Mouse (Mus musculus) forebrain, embryonic 10.5 days (tissue): ENCODE data around the gene Alyref. TPM values are rescaled to one million over a fixed set of nuclear protein-coding genes. Genes with fewer than 3 reads are reported as not detected.

Experiments used
- DNase-seq: peaks from one replicate; pipeline ENCODE4 v3.0.0-alpha.2; 2017; ENCODE audit warnings: low spot score; ENCODE audit errors: extremely low spot score
- H3K27ac ChIP-seq: fragments of 300-500 bp; sonication (generic); 2 replicates; pipeline ENCODE4 v1.5.1; 2016; ENCODE audit warnings: mild to moderate bottlenecking
- H3K27me3 ChIP-seq: fragments of 300-500 bp; sonication (generic); 2 replicates; pipeline ENCODE4 v1.6.1; 2016; ENCODE audit warnings: mild to moderate bottlenecking; ENCODE audit not compliant: poor library complexity, severe bottlenecking
- H3K36me3 ChIP-seq: fragments of 300-500 bp; sonication (generic); replicated peaks from 2 replicates; pipeline ENCODE4 v1.6.1; 2016; ENCODE audit warnings: mild to moderate bottlenecking, moderate library complexity
- H3K4me1 ChIP-seq: fragments of 300-500 bp; sonication (generic); 2 replicates; pipeline ENCODE4 v1.6.1; 2016
- H3K4me3 ChIP-seq: fragments of 300-500 bp; sonication (generic); 2 replicates; pipeline ENCODE4 v1.5.1; 2016; ENCODE audit warnings: mild to moderate bottlenecking, moderate library complexity
- H3K9me3 ChIP-seq: fragments of 300-500 bp; sonication (generic); 2 replicates; pipeline ENCODE4 v1.6.1; 2016; ENCODE audit warnings: mild to moderate bottlenecking, moderate library complexity
- WGBS: fragments of 180-500 bp; shearing (Covaris S2); methylation state at CpG from one replicate; pipeline ENCODE4 v1.1.7; 2016; 5-methylcytosine and 5-hydroxymethylcytosine counted together
- polyA plus RNA-seq: library from polyadenylated mRNA; unstranded; fragments of >200 nt; fragmentation: Nextera tagmentation; extraction: Ambion mirVana; gene quantifications from 2 replicates; pipeline ENCODE4 v1.2.1, GENCODE M21; 2016

The Alyref gene
- 618 and 646 TPM in 2 replicates for polyA plus RNA-seq

GRCm38 (mm10) chr11:120598283-120598989, at the start of gene Alyref, which contains the start of gene Anapc11:
Gene Alyref (minus strand): TSS chr11:120598365.
Gene Anapc11 (plus strand): TSS chr11:120598421.
- Histone ChIP-seq H3K27me3 (no peaks in the 10 kb centered on the region), H3K36me3 (peaks cover 80% of the 10 kb centered on the region), H3K9me3 (no peaks in the 10 kb centered on the region), H3K4me3 (peak within 1 kb of the TSS; percentile 100), H3K4me1 (peaks cover 44% of the 10 kb centered on the region), H3K27ac (peak within 1 kb of the TSS; percentile 99)
- WGBS, result under 1% methylated on average over 88 of the region's 88 CpGs
- DNase-seq, result peak; percentile 93

DNA sequence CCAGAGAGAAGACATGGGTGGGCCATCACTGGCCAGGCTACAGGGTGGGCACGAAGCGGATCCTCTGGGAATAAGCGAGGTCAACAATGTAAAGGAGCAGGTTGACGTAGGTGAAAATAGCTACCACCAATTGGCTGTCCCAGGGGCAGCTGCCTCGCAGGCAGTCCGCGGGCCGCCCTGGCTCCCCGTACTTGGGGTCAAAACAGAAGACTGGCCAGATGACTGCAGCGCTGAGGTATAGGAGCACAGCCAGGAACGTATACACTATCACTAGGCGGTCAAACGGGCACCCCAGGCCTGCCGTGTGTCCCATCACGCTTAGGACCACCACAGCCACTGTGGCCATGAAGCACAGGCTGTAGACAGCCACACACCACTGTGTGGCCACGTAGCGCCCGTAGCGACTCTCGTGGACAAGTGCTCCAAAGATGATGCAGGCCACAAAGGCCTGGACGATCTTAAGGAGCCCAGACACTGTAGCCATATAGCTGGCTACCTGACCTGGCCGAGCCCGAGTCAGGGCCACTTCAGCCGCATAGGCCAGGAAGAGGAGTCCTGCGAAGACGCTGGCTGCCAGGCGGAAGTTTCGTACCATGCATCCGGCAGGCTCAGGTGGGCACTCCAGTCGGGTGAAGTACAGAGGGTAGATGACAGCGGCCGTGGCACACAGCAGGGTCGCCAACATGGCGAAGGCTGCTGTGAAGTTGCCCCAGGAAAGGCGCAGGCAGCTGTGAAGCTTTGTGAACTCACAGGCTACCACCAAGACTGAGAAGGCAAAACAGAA, 49.1 kb upstream of the Alyref start:
- no peaks in the 10 kb centered on the region for H3K36me3 ChIP-seq
- H3K27me3 ChIP-seq, result peaks cover 33% of the 10 kb centered on the region
- WGBS, result 80% methylated on average over 35 of the region's 35 CpGs
- peaks cover 31% of the 10 kb centered on the region for H3K4me1 ChIP-seq
- no peak for DNase-seq
- H3K9me3 ChIP-seq, result no peaks in the 10 kb centered on the region
- no peak overlapping the region for H3K4me3 ChIP-seq
- H3K27ac ChIP-seq, result peak overlapping the region; percentile 32; the same call in 1 of the 2 replicates

GRCm38 (mm10) chr11:120643601-120643987, 45.4 kb upstream of the Alyref start, which contains the start of gene Pycr1:
Gene Pycr1 (minus strand): TSS chr11:120643769.
- Histone ChIP-seq H3K4me1 (peaks cover 46% of the 10 kb centered on the region), H3K36me3 (no peaks in the 10 kb centered on the region), H3K27me3 (peaks cover 34% of the 10 kb centered on the region), H3K9me3 (no peaks in the 10 kb centered on the region), H3K27ac (peak within 1 kb of the TSS; percentile 87), H3K4me3 (peak within 1 kb of the TSS; percentile 66)
- under 1% methylated on average over 15 of the region's 15 CpGs for WGBS
- peak; percentile 97 for DNase-seq

- Histone ChIP-seq H3K36me3 (no peaks in the 10 kb centered on the region), H3K27me3 (peaks cover 33% of the 10 kb centered on the region)
- no peak for DNase-seq
Observed at GRCm38 (mm10) chr11:120642939-120643600, 44.9 kb upstream of the Alyref start.

GRCm38 (mm10) chr11:120641869-120642268, 43.7 kb upstream of the Alyref start:
- peak overlapping the region; percentile 66; the same call in 1 of the 2 replicates for H3K4me3 ChIP-seq
- no peaks in the 10 kb centered on the region for H3K9me3 ChIP-seq
- H3K4me1 ChIP-seq, result peaks cover 37% of the 10 kb centered on the region
- no peaks in the 10 kb centered on the region for H3K36me3 ChIP-seq
- H3K27me3 ChIP-seq, result peaks cover 21% of the 10 kb centered on the region
- no peak overlapping the region for H3K27ac ChIP-seq
- 90% methylated on average over 8 of the region's 8 CpGs for WGBS
- DNase-seq, result no peak

More at GRCm38 (mm10) chr11:120642939-120643600, 44.9 kb upstream of the Alyref start:
- peak overlapping the region; percentile 66 for H3K4me3 ChIP-seq
- H3K27ac ChIP-seq, result peak overlapping the region; percentile 87
- peaks cover 42% of the 10 kb centered on the region for H3K4me1 ChIP-seq
- H3K9me3 ChIP-seq, result no peaks in the 10 kb centered on the region
- 5% methylated on average over 18 of the region's 18 CpGs for WGBS

DNA sequence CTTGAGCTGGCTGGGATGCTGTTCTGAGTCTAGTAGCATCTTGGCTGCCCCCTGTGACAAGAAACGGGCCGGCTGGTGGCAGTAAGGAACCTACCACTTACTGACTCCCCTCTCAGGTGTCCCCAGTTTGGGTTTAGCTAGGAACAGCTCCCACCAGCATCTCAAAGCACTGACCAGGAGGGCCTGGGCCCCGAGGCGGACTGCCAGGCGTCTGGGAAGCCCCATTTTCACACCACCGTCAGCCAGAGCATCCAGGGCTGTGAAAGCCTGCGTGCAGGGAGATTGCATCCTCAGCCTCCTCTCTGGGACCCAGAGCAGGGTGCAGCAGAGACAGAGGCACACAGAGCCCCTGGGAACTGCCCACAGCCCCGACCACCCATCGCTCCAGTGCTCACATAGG, 43.1 kb upstream of the Alyref start:
- WGBS, result 68% methylated on average over 9 of the region's 9 CpGs
- H3K4me3 ChIP-seq, result peak overlapping the region; percentile 9; the same call in 1 of the 2 replicates
- no peak for DNase-seq
- peaks cover 42% of the 10 kb centered on the region for H3K4me1 ChIP-seq
- no peak overlapping the region for H3K27ac ChIP-seq
- peaks cover 17% of the 10 kb centered on the region for H3K27me3 ChIP-seq
- no peaks in the 10 kb centered on the region for H3K9me3 ChIP-seq
- H3K36me3 ChIP-seq, result no peaks in the 10 kb centered on the region

DNA sequence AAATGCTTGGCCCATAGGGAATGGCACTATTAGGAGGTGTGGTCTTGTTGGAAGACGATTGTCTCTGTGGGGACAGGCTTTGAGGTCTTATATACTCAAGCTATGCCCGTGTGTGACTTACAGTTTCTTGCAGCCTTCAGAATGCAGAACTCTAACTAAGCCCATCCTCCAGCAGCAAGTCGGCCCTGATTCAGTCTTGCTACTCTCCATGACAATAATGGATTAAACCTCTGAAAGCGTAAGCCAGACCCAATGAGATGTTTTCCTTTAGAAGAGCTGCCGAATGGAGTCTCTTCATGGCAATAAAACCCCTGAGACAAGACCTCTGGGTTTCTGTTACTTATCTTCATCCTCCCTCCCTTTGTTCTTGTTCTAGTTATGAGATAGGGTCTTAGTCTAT, 36.6 kb upstream of the Alyref start:
- no peak for DNase-seq
- WGBS, result 84% methylated on average over 5 of the region's 5 CpGs
- Histone ChIP-seq H3K27ac (no peak overlapping the region), H3K9me3 (no peaks in the 10 kb centered on the region), H3K27me3 (no peaks in the 10 kb centered on the region), H3K4me1 (peaks cover 58% of the 10 kb centered on the region), H3K4me3 (peak overlapping the region; percentile 96; the same call in 1 of the 2 replicates), H3K36me3 (peaks cover 6% of the 10 kb centered on the region)

DNA sequence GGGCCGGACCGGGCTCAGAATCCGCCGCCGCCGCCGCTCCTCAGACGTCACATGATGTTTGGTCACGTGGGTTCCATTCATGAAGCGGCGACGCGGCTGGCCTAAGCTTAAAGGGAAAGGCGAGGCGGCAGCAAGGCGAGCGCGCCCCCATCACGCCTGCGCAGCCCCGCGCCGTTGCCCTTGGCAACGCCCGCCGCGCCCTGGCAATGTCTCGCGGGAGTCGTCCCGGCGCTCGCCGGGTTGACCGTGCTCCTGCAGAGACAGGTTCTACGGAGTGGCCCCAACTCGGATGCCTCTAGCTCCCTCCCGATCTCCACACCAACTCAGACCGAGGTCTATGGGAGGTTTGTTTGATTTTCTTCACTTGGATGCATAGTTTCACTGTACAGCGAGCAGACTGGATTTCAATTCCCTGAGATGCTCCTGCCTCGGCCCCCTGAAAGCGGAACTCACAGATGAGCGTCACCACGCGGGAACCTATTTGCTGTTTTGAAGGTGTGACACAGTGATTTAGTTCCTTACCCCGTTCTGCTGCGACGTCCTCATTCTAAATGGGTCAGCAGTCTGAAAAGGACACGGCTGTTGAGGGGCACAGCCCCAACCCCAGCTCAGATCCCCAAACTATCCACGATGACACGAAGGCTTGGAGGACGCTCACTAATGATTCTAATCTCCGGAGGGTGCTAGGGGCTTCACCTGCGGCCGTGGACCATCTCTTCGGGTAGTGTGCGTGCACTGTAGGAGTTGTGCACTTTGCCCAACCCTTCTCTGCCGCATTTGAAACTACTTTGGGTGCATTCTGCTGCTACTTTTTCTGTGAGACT, 35.6 kb upstream of the Alyref start, which contains the start of gene Mafg:
TSS of gene Mafg (minus strand) at position 81 of the 824 bp plus-strand sequence.
- WGBS, result 11% methylated on average over 58 of the region's 58 CpGs
- Histone ChIP-seq H3K4me1 (peaks cover 69% of the 10 kb centered on the region), H3K27ac (peak within 1 kb of the TSS; percentile 97), H3K27me3 (no peaks in the 10 kb centered on the region), H3K4me3 (peak within 1 kb of the TSS; percentile 96), H3K9me3 (no peaks in the 10 kb centered on the region), H3K36me3 (peaks cover 17% of the 10 kb centered on the region)
- peak; percentile 94 for DNase-seq

DNA sequence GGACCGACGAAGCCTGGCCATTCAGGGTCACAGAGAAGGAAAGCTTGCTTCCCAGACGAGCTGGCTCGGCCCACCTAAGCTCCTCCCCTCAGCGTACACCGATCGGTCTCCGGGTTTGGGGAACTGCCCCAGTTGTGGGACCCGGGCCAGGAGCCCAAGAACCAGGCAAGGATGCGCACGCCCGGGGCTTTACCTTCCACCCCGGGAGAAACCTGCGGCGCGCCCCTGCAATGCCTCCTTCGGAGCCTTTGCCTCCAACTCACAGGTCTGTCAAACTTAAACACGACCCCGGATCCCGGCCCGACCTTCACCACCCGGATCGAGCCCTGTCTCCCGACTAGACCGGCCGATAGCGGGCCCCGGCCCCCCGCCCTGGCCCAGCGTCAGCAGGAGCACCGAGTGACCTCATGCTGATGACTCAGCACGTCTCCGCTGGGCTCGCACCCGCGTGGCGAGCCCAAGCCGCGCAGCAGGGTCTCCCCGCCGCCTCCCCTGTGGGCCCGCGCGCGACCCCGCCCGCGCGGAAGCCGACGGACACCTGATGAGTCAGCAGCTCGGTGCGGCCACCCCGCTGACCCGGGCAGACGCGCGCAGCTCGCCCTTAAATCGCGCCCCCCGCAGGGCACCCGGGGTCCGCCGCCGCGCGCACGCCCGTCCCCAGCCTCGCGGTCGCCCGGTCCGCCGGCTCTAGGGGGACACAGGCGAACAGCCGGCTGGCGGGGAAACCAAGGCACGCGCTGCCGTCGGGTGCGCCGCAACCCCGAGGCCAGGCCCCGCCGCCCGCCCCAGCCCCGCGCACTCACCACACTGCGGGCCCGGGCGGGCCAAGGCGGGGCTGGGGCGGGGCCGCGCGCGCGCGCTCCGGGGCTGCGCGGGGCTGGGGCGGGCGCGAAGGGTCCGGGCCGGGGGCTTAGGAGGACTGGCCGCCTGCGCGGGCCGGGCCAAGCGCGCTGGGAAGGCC, 34.7 kb upstream of the Alyref start:
- peak; percentile 65 for DNase-seq
- no peaks in the 10 kb centered on the region for H3K27me3 ChIP-seq
- H3K9me3 ChIP-seq, result no peaks in the 10 kb centered on the region
- H3K4me3 ChIP-seq, result peak overlapping the region; percentile 96
- H3K36me3 ChIP-seq, result peaks cover 23% of the 10 kb centered on the region
- peaks cover 69% of the 10 kb centered on the region for H3K4me1 ChIP-seq
- under 1% methylated on average over 115 of the region's 116 CpGs for WGBS
- peak overlapping the region; percentile 97 for H3K27ac ChIP-seq

- H3K36me3 ChIP-seq, result peaks cover 33% of the 10 kb centered on the region
- 71% methylated on average over 4 of the region's 4 CpGs for WGBS
- H3K27me3 ChIP-seq, result no peaks in the 10 kb centered on the region
- H3K27ac ChIP-seq, result peak overlapping the region; percentile 97
- no peak for DNase-seq
- H3K9me3 ChIP-seq, result no peaks in the 10 kb centered on the region
- peaks cover 68% of the 10 kb centered on the region for H3K4me1 ChIP-seq
- peak overlapping the region; percentile 96 for H3K4me3 ChIP-seq
Observed at GRCm38 (mm10) chr11:120631726-120632448, 33.7 kb upstream of the Alyref start.
